9 mouse cellular contexts compared by ENCODE assay signal in the genomic region with DNA sequence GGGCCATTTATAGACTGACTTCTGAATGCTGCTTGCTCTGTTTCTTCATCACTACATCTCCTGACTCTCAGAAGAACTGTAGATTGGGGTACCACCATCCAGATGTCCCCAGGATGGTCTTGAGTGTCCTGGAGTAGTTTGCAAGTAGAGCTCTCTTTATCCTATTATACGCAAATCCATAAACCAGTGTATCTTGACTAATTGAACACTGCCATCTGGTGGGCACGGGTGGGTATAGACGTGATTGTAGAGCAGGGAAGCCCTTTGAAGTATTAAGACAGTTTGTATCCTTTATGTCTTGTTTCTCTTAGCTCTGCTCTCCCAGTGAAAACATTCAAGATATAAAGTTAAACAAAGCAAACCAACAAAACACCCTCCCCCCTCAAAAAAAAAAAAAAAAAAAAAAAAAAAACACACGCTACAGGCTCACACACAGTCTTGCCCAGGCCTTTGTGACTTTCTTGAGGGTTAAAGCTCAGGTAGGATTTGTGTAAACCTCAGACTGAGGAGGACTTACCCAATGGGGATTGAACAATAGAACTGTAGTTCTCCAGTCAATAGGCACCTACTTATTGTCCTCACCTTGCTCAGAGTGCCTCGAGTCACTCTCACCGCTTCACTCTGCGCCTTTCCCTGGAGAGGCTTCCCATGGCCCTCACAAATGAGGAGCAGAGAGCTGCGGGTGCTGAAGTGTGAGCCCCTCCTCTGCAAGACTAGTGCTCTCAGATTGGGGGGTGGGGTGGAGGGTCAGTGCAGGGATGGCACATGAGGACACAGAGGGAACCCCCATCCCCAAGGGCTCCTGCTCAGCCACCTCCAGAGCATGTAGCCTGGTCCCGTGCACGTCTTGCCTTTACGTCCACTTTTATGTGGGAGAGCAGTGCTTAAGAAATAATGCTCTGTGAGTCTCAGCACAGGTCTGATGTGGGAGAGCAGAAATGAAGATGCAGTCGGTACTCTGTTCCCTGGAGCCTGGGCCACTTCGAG. TPM values are rescaled to one million over a fixed set of nuclear protein-coding genes. Genes with fewer than 3 reads are reported as not detected.
DNase-seq lines count a peak whose midpoint lies in the region; ATAC-seq and TF ChIP-seq lines count a peak whose summit lies in the region.
"Had no signal": no experiment of that assay in that cellular context is flagged by ENCODE, and none has a peak within 500 bp of the region (broad histone marks: within the 10 kb centered on the region; RNA-seq: fewer than 3 reads in every experiment).

No protein-coding gene starts in this region.

- peak; percentile 31 for DNase-seq in MEL-GATA-1-ER (ENCODE audit: extremely low read depth, low read depth)
- peak; percentile 89 for DNase-seq in brain, embryonic 14.5 days (ENCODE audit: low read depth)
- peak; percentile 80 for DNase-seq in forebrain, embryonic 11.5 days (ENCODE audit: low spot score)
- DNase-seq in hindbrain, embryonic 14.5 days (ENCODE audit: low spot score): peak; percentile 87
- DNase-seq in layer of hippocampus, postnatal 36 days: peak; percentile 59 to 69
- DNase-seq in right cerebral cortex, postnatal 14 days: peak; percentile 77
- peak; percentile 75 for DNase-seq in urinary bladder, postnatal 25 days (ENCODE audit: low spot score)

- H3K4me1 ChIP-seq in forebrain, embryonic 11.5 days (replicated peaks; ENCODE audit: control insufficient read depth, insufficient read depth, low read length): no peaks in the 10 kb centered on the region
- no peaks in the 10 kb centered on the region for H3K4me1 ChIP-seq in hindbrain, embryonic 14.5 days (replicated peaks; ENCODE audit: control insufficient read depth, insufficient read depth, low read length)

- TF ChIP-seq CTCF in brain, embryonic 14.5 days (IDR thresholded peaks at IDR 0.05; ENCODE audit: borderline replicate concordance, extremely low read depth, insufficient read depth, insufficient read length): peak; percentile 73; the same call in 1 of the 2 replicates

- WGBS in forebrain, embryonic 11.5 days: 68% methylated on average over 13 of the region's 13 CpGs
- WGBS in hindbrain, embryonic 14.5 days: 70% methylated on average over 13 of the region's 13 CpGs

- no peak for TF ChIP-seq POLR2A in brain, embryonic 14.5 days (IDR thresholded peaks at IDR 0.05; ENCODE audit: borderline replicate concordance, extremely low read depth, insufficient read depth, insufficient read length, poor library complexity, severe bottlenecking)

- peak; percentile 42; the same call in 1 of the 2 replicates for ATAC-seq in forebrain, embryonic 11.5 days (replicated peaks; ENCODE audit: low FRiP score)
- no peak for ATAC-seq in hindbrain, embryonic 14.5 days (ENCODE audit: low FRiP score)
- peak; percentile 75 for ATAC-seq in megakaryocyte progenitor cell, adult 5-6 weeks (replicated peaks; ENCODE audit: poor library complexity)

- H3K9ac ChIP-seq in forebrain, embryonic 11.5 days (ENCODE audit: low read length): no peak overlapping the region
- no peak overlapping the region for H3K9ac ChIP-seq in hindbrain, embryonic 14.5 days
- H3K9ac ChIP-seq: limb, embryonic 13.5 days had no signal

- H3K27ac ChIP-seq in forebrain, embryonic 11.5 days (ENCODE audit: low read depth, low read length): no peak overlapping the region
- H3K27ac ChIP-seq in hindbrain, embryonic 14.5 days: no peak overlapping the region

- H3K4me2 ChIP-seq in forebrain, embryonic 11.5 days (ENCODE audit: low read depth, low read length, severe bottlenecking): no peak overlapping the region
- H3K4me2 ChIP-seq in hindbrain, embryonic 14.5 days (replicated peaks): no peak overlapping the region
- H3K4me2 ChIP-seq: limb, embryonic 13.5 days had no signal

- H3K9me3 ChIP-seq in forebrain, embryonic 11.5 days (ENCODE audit: control insufficient read depth, low read length): no peaks in the 10 kb centered on the region
- no peaks in the 10 kb centered on the region for H3K9me3 ChIP-seq in hindbrain, embryonic 14.5 days (ENCODE audit: control insufficient read depth, low read length)
- H3K9me3 ChIP-seq: limb, embryonic 13.5 days had no signal

- H3K4me3 ChIP-seq in forebrain, embryonic 11.5 days (ENCODE audit: low read depth, low read length): no peak overlapping the region
- no peak overlapping the region for H3K4me3 ChIP-seq in hindbrain, embryonic 14.5 days (replicated peaks; ENCODE audit: low read length)
- H3K4me3 ChIP-seq: limb, embryonic 13.5 days had no signal

- no peaks in the 10 kb centered on the region for H3K27me3 ChIP-seq in forebrain, embryonic 11.5 days (ENCODE audit: control insufficient read depth, insufficient read depth, low read length)
- H3K27me3 ChIP-seq in hindbrain, embryonic 14.5 days (ENCODE audit: control insufficient read depth, insufficient read depth, low read length): no peaks in the 10 kb centered on the region
- H3K27me3 ChIP-seq: limb, embryonic 13.5 days had no signal

- H3K36me3 ChIP-seq in forebrain, embryonic 11.5 days (ENCODE audit: control insufficient read depth, insufficient read depth, low read length): no peaks in the 10 kb centered on the region
- H3K36me3 ChIP-seq in hindbrain, embryonic 14.5 days (replicated peaks; ENCODE audit: control insufficient read depth, insufficient read depth): no peaks in the 10 kb centered on the region
- H3K36me3 ChIP-seq: limb, embryonic 13.5 days had no signal

RNA-seq across cellular contexts. Expression of gene Zfp518b, which starts 51.9 kb away (rescaled TPM):
- polyA plus RNA-seq in brain, embryonic 14.5 days (2012; rRNA removed): 17.3 and 26.8 TPM in 2 replicates
- 40.9 and 41.4 TPM in 2 replicates for polyA plus RNA-seq in forebrain, embryonic 11.5 days (2014; fragmentation: Nextera tagmentation; extraction: Ambion mirVana)
- polyA plus RNA-seq in hindbrain, embryonic 14.5 days (2014; fragmentation: Nextera tagmentation; extraction: Ambion mirVana): 31.6 and 34.4 TPM in 2 replicates
- 10 to 100 TPM; 14.3 to 19.7 TPM for total RNA-seq in layer of hippocampus, postnatal 36 days (2021)
- 7.0 and 9.0 TPM in 2 replicates for total RNA-seq in megakaryocyte progenitor cell, adult 5-6 weeks (2015)
- 6.9 and 7.0 TPM in 2 replicates for total RNA-seq in megakaryocyte progenitor cell, adult 5-6 weeks (2017)

Comparison
In these comparisons a context has a peak if more than half of its experiments do, and no peak if none do; other contexts are left out.
1. DNase-seq: peak in every context shown above with its lines; median percentile 89 in brain, embryonic 14.5 days; 87 in hindbrain, embryonic 14.5 days; 80 in forebrain, embryonic 11.5 days; 77 in right cerebral cortex, postnatal 14 days; 75 in urinary bladder, postnatal 25 days; 64 in layer of hippocampus, postnatal 36 days; 31 in MEL-GATA-1-ER.